Mouse (Mus musculus) lung, adult 2 months (tissue): Measurements from ENCODE around the gene Gm44579. TPM values are rescaled to one million over a fixed set of nuclear protein-coding genes. Genes with fewer than 3 reads are reported as not detected.

Experiments
- DNase-seq: peaks from one replicate; pipeline ENCODE4 v3.0.0; 2022
- H3K4me1 ChIP-seq: fragments of 200-500 bp; 2 replicates; pipeline ENCODE4 v1.6.1; 2011; ENCODE audit warnings: low read length; ENCODE audit not compliant: control insufficient read depth, insufficient read depth
- H3K4me3 ChIP-seq: fragments of 200-500 bp; replicated peaks from 2 replicates; pipeline ENCODE3; 2011; ENCODE audit warnings: low read depth, mild to moderate bottlenecking, control low read depth, low read length; ENCODE audit errors: extremely low read depth
- CTCF ChIP-seq: fragments of 200-500 bp; IDR thresholded peaks from 2 replicates; pipeline ENCODE4 v1.5.1; 2011; ENCODE audit warnings: mild to moderate bottlenecking, low read length, control low read depth; ENCODE audit not compliant: insufficient read depth
- POLR2A ChIP-seq: fragments of 200-500 bp; IDR thresholded peaks from 2 replicates; pipeline ENCODE4 v1.6.1; 2011; ENCODE audit warnings: low read depth, mild to moderate bottlenecking, control low read depth, low read length, borderline replicate concordance; ENCODE audit errors: extremely low read depth
- WGBS: fragments of 180-500 bp; shearing (Covaris S2); methylation state at CpG from one replicate; pipeline ENCODE4 v1.1.7; 2018; 5-methylcytosine and 5-hydroxymethylcytosine counted together
- polyA plus RNA-seq: library from polyadenylated mRNA; depleted of rRNA; stranded (reverse); fragments of >200 nt; gene quantifications from 2 replicates; pipeline ENCODE4 v1.2.3, GENCODE M21; 2012

Gm44579 gene
- polyA plus RNA-seq, 1 experiment: not detected

DNA sequence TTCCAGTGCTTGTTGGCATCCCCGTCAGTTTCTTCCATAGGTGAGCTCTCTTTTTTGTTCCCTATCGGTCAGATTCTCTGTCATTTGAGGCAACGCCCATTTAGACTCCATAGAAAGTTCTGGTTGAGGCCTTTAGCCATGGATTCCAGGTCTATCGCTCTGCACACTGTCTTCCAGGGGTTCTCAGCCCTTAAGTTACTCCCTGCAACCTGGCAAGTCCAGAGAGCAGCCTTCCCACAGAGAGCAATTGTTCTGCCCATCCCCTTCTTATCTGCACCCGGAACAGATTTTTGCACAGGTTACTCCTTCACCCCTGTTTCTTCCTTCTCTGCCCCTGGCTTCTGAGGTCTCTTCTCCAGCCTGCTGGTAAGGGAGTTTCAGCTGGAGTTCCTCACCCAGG is 48.7 kb downstream of the Gm44579 start:
- 65% methylated on average over 5 of the region's 5 CpGs for WGBS
- H3K4me1 ChIP-seq: no peaks in the 10 kb centered on the region
- TF ChIP-seq CTCF (no peak), POLR2A (no peak)
- DNase-seq: no peak
- no peak overlapping the region for H3K4me3 ChIP-seq

DNA sequence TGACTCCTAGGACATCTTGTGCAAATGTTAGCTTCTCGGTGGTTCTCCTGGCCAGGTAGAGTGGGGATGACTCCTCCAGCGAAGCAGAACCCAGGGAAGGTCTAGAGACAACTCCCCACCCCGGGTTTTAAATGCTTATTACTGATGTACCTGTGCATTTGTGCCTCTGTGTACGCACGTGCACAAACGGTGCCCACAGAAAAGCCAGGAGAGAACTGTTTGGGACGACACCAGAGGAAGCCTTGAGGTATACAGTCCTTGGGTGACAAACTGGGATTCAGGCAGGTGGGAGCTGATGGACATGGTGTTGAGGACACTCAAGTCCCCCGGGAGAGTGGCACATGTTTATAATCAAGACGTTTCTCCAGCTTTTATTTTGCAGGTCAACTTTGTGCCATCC is 49.9 kb downstream of the Gm44579 start:
- TF ChIP-seq CTCF (no peak), POLR2A (no peak)
- 61% methylated on average over 9 of the region's 9 CpGs for WGBS
- Histone ChIP-seq H3K4me3 (no peak overlapping the region), H3K4me1 (no peaks in the 10 kb centered on the region)
- no peak for DNase-seq

DNA sequence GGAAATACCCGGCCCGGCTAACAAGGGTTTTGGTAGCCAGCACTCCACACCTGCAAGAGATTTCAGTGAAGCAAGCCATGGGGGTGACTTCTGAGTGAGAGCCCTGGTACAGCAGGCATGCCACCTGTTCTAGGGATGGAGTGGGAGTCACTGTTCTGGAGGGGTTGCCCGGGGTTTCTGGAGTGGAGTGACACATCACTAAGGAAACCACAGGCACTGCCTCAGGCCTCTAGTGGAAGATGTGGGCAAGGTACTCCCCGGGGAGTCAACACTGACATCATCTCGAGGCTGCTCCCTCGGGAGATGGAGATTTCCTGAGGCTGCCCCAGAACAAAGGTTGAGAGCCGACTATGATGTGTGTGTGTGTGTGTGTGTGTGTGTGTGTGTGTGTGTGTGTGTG is 50.4 kb downstream of the Gm44579 start:
- no peak for DNase-seq
- Histone ChIP-seq H3K4me1 (no peaks in the 10 kb centered on the region), H3K4me3 (no peak overlapping the region)
- WGBS: 25% methylated on average over 7 of the region's 7 CpGs
- no peak for TF ChIP-seq CTCF
- TF ChIP-seq POLR2A: no peak

GRCm38 (mm10) chr15:98168622-98169004 is 52.2 kb downstream of the Gm44579 start:
- WGBS: 13% methylated on average over 19 of the region's 19 CpGs
- no peaks in the 10 kb centered on the region for H3K4me1 ChIP-seq

DNA sequence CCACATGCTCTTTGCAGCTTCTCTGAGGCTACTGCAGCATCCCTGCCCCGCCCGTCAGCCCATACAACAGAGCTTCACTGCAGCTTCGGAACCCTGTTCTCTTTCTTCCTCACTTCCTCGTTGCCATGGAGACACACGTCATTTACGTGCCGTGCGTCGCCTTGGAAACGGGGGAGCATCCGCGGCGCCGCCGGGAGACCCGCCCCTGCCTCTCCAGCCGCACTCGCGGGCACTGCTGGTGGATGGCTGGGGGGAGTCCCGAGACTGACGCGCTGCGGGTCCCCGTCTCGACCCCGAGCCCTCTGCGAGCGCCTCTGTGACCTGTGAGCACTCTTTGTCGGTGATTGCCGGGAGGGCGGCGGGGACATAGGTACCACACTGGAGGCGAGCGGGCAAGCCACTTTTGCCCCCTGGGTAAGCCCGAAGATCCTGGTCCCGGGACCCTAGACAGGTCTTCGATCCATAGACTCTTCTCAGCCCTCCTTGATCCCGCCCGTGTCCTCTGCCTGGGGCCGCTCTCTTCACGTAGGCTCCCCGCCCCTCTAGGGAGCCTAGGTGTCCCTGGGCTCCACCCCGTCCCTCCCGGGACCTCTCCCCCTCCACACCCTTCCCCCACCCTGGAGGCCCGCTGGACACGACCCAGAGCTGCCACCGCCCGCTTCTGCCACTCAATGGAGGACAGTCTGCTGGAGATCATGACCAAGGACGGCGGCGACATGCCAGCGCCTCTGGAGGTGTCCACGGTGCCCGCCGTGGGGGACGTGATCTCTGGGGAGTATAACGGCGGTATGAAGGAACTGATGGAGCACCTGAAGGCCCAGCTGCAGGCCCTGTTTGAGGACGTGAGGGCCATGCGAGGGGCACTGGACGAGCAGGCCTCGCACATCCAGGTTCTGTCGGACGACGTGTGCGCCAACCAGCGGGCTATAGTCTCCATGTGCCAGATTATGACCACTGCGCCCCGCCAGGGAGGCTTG is 52.8 kb downstream of the Gm44579 start:
- TF ChIP-seq CTCF: no peak
- no peak for TF ChIP-seq POLR2A
- DNase-seq: peak; percentile 19
- no peaks in the 10 kb centered on the region for H3K4me1 ChIP-seq
- peak overlapping the region; percentile 1 for H3K4me3 ChIP-seq
- WGBS: 4% methylated on average over 69 of the region's 69 CpGs

More at GRCm38 (mm10) chr15:98168622-98169004, 52.2 kb downstream of the Gm44579 start:
- peak overlapping the region; percentile 1 for H3K4me3 ChIP-seq
- TF ChIP-seq POLR2A: no peak
- no peak for TF ChIP-seq CTCF
- DNase-seq: no peak

DNA sequence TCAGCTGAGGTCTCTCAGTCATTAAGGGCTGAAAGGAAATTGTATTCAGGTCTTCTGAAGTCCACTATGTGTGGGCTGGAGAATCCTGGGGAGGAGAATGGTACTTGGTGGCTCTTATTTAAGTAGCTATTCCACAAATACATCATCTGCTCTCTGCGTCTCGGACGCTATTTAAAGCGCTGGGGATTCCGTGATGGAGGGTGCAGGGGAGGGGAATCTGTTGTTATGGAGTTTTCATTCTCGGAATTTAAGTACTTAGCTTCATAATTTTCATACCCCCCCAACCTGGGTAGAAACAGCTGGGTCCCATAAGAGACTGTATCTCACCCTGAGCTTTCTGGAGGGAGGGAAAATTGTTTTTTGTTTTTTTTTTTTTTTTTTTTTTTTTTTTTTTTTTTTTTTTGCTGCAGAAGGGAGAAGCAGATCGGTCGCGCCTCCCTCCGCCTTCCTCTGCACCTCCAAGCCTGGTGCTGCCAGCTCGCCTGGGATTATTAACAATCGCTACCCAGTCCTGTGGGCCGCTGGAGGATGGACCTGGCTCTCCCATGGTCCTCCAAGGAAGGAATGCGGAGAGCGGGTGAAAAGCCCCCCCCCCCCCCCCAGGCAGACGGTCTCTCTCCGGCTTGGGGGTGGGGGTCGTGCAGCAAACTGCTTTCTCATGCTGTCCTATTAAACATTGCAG is 53.7 kb downstream of the Gm44579 start, which contains the start of gene Ccdc184:
TSS of gene Ccdc184 (plus strand) at position 196 of the 682 bp plus-strand sequence.
- H3K4me3 ChIP-seq: no peak within 1 kb of the TSS
- WGBS: 3% methylated on average over 18 of the region's 18 CpGs
- DNase-seq: no peak
- H3K4me1 ChIP-seq: no peaks in the 10 kb centered on the region
- TF ChIP-seq POLR2A: no peak
- TF ChIP-seq CTCF: no peak

DNA sequence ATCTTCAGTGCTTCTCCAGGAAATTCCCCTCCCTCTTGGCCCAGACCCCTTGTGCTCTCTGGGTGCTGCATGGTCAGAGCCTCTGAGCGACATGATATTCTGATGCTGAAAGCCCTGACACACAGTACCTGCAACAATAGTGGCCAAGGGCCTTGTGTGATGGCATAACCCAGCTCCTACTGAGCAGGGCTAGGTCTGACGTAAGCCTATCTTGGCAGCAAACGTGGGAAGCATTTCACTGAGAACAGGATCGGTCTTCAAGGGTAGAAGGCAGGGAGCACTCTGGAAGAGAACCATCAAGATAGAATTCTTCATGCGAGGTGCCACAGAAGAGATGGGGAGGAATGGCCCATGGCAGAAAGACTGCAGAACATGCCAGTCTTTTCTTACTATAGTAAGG is 55.3 kb downstream of the Gm44579 start, which contains the start of gene Asb8:
TSS of gene Asb8 (minus strand) at position 101 of the 400 bp plus-strand sequence.
- no peak for DNase-seq
- no peaks in the 10 kb centered on the region; the same call in none of the 2 replicates for H3K4me1 ChIP-seq
- 76% methylated on average over 5 of the region's 5 CpGs for WGBS
- no peak for TF ChIP-seq POLR2A
- no peak for TF ChIP-seq CTCF
- no peak within 1 kb of the TSS for H3K4me3 ChIP-seq

GRCm38 (mm10) chr15:98162561-98162960 is 58.2 kb downstream of the Gm44579 start:
- Histone ChIP-seq H3K4me1 (no peaks in the 10 kb centered on the region; the same call in none of the 2 replicates), H3K4me3 (no peak overlapping the region)
- no peak for TF ChIP-seq POLR2A
- no peak for TF ChIP-seq CTCF
- 48% methylated on average over 4 of the region's 4 CpGs for WGBS
- no peak for DNase-seq

- 53% methylated on average over 19 of the region's 19 CpGs for WGBS
- no peak overlapping the region for H3K4me3 ChIP-seq
- no peaks in the 10 kb centered on the region; the same call in none of the 2 replicates for H3K4me1 ChIP-seq
- no peak for DNase-seq
- no peak for TF ChIP-seq CTCF
Observed at GRCm38 (mm10) chr15:98161026-98161805, 59.6 kb downstream of the Gm44579 start.
